Mouse (Mus musculus) gastrocnemius, postnatal 14 days (tissue): ENCODE results near the gene Capn11. TPM values are rescaled to one million over a fixed set of nuclear protein-coding genes. Genes with fewer than 3 reads are reported as not detected.

Source experiments
- DNase-seq: peaks from one replicate; pipeline ENCODE4 v3.0.0; 2021; ENCODE audit warnings: mixed read lengths
- intact Hi-C: fragments of 180-260 bp; cut with DNase I; formaldehyde crosslinking; loops from one replicate; pipeline ENCODE4 v1.15.1; 2025; ENCODE audit warnings: low total_unique reads
- total RNA-seq, 2 experiments: library from RNA; stranded (reverse); gene quantifications; 2 replicates each; pipeline ENCODE4 v1.2.3; 2021

Gene Capn11
- total RNA-seq, 2 experiments from 2014 or later, result 0.10 to 0.13 TPM

DNA sequence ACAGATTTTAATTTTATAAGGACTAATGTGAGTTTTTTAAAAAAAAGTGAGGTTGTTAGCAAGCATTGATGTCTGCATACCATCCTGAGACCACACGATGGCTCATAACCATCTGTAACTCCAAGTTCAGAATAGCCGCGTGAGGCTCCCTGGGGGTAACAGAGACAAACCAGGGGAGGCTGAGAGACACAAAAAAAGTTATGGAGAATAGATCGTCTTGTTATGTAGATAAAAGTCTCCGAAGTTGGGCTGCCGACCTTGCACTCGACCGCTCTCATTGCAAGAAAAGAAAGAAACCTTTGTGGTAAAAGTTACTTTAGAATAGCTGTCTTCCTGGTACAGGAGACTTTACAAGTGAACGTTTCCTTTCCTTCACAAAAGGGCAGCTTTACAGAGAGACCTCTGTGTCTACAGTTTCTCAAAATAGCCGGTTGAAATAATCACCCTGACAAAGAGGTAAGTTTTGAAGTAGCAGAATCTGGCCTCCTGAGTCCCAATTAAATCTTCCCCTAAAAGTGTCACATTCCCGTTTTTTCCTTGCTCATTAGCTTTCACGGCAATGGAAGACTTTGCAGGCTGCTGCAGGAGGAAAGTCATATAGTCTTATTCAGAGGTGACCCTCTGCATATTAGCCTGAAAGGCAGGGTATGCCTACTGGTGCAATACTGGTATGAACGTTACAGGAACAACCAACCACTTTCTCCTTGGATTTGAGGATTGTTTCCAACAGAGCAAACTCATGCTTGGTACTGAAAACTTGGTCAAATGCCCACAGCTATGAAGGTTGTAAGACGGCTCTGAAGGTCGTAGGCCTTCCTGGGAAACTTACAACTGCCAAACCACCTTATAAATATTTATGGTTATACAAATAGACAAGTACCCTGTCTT, 51.9 kb downstream of the Capn11 start:
- intact Hi-C loops, result no loop called here
- DNase-seq, result no peak

DNA sequence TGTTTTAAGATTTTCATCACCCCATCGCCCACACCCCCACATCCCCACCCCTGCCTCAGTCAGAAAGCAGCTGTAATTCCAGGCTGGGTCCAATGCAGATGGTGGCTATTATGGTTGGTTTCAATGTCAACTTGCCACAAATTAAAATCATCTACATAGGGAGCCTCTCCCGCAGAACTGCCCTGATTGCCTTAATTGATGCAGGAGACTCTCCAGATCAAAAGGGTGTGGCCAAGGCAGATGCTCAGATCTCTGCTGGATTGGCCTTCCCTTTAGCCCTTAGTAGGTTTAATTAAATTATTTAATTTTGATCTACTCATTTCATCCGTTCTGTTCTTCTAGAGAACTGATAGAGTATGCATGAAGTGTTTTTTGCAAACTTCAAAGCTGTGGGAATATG, 56.1 kb downstream of the Capn11 start:
- no peak for DNase-seq
- intact Hi-C loops, result no loop called here

DNA sequence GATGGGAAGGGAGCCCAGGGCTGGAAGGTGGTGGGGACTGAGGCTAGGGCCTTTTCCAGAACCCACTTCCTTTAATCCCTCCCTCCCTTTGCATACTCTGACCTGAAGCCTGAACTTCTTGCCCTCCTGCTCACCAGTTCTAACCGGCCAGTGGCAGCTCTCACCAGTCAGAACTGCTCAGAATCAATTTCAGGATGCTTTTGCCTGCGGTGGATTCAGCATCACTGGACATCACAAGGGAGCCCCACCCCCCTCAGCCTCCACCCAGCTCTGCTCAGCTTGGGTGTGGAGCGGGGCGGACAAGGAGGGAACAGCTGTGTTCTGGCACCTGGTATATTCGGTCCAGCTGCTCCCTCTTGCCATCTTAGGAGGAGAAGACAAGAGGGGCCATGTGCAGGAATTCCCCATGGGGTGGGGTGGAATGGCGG, 57.2 kb downstream of the Capn11 start, which contains the start of gene Mymx:
Gene Mymx, minus strand, starts transcription at position 226 of the 428 bp plus-strand sequence.
- intact Hi-C loops, result no loop called here
- DNase-seq, result no peak

- intact Hi-C loops, result no loop called here
Observed at GRCm38 (mm10) chr17:45601325-45601724, 57.8 kb downstream of the Capn11 start.

DNA sequence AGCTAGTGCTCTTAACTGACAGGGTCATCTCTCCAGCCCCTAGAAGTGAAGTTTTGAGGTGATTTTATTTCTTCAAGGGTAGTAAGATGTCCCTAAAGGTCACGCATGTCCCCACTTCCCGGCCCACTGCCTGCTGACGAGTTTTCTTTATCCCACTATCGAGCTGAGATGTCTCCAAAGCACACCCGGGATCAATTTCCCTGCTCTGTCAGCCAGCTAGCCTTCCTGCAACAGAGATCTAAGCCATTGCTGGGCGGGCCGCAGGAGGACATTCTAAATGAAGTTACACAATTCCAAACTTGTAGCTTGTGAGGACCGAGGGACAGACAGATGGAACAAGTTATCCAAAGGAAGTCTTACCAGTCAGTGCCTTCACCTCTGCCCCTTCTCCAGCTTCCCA, 58.9 kb downstream of the Capn11 start:
- intact Hi-C loops, result no loop called here
- no peak for DNase-seq

More at GRCm38 (mm10) chr17:45601325-45601724, 57.8 kb downstream of the Capn11 start:
- DNase-seq, result no peak

GRCm38 (mm10) chr17:45599446-45600242, 59.5 kb downstream of the Capn11 start, which contains the start of gene Slc29a1:
Gene Slc29a1, minus strand, starts transcription at chr17:45599606.
- intact Hi-C loops, result no loop called here
- DNase-seq, result peak; percentile 88

DNA sequence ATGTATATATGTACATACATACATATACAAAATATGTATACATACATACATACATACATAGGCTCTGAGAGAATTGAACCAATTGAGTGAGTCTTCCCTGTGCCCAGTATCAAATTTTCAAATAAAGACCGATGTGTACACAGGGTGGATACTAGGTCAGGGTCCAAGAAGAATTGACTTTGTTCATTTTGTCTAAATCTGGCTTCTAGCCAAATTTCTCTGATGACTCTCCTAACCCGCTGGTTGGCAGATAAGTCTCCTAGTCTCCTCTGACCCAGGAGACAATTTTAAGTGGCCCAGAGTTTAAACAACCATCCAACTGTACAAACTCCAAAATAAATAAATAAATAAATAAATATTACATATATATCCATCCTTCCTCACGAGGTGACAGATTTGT, 60.2 kb downstream of the Capn11 start:
- intact Hi-C loops, result no loop called here
- no peak for DNase-seq

DNA sequence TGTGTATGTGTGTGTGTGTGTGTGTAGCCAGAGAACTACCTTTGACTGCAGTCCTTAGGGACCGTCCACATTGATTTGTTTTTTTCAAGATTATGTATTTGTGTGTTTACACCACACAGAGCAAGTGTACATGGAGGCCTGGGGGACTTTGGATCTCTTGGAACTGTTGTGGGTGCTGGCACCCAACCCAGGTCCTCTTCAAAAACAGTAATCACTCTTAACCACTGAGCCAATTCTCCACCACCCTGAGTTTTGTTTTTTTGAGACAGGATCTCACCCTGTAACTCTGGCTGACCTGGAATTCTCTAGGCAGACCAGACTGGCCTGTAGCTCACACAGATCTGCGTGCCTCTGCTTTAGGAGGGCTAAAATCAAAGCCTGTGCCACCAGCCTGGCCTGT, 60.7 kb downstream of the Capn11 start:
- intact Hi-C loops, result no loop called here
- DNase-seq, result no peak

DNA sequence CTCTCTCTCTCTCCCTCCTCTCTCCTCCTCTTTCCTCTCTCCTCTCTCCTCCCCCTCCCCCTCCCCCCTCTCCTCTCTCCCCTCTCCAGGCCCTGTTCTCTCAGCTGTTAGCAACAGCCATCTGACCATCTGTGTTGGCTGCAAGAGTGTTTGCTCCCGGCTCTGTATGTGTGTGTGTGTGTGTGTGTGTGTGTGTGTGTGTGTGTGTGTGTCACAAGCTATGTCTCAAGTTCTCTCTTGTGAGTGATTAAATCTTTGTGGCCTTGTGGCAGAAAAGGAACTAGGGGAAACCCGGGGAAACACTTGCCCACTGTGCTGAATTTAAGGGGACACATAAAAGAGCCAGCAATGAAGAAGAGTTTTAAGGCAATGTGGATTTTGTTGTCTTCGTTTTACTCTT, 61.3 kb downstream of the Capn11 start:
- intact Hi-C loops, result no loop called here
- DNase-seq, result no peak

DNA sequence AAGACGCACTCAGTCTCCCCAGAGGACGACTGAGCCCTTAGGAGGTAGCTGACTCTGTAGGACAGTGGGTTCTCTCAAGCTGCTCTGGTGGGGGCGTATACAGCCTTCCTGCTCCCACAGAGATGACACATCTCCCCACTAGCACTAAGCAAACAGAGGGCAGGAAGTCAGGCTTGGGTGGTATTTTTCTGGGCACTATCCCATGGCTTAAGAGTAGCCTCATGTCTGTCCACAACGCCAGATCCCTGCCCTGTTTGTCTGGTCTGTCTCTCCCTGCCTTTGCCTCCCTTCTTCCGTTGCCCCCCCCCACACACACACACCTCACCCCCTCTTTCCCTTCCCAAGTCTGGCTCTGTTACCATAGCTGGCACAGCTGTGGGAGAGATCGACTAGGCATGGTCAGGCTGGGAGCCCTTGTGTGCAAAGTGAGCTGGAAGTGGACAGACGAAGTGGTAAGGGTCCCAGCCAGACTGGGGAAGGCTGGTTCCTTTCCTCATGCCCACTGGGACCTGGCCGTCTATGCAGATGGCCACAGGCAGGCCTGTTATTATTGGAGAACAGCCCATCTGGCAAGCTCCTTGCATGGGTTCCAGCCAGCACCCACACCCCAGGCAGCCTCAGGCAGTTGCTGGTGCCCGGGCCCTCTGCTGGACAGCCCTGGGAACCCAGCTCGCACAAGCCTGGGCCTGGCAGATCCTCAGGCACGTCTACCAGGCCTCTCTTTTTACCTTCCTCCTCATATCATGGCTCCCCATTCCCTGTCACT, 62.3 kb downstream of the Capn11 start:
- intact Hi-C loops, result no loop called here
- DNase-seq, result peak; percentile 90

DNA sequence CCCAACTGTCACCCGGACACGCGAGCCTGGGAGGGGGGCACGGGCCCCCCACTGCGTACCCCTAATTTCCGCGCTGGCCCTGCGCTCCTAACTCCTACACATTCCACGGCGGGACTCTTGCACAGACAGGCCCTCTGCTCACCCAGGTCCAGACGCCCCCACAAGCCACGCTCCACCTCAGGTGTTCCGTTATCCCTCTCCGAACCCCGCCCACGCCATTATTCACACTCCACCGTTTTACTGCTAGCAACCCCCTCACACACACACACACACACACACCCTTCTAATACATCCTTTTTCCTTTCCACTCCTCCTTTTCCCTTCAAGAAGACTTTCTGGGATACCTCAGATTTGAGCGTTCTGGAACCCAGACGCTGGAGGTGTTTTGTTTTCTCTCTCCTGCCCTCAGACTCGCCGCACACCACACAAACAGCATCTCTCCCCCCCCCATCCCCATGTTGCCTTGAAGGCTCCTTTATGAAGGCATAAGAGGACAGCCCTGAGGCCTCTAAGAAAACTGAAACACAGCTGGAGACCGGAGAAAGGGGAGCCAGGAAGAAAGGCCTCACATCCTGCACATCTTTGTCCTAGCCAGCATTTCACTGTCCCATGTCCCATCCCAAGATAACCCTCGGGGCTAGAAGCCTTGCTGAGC, 63.3 kb downstream of the Capn11 start:
- intact Hi-C loops, result no loop called here
- DNase-seq, result no peak

DNA sequence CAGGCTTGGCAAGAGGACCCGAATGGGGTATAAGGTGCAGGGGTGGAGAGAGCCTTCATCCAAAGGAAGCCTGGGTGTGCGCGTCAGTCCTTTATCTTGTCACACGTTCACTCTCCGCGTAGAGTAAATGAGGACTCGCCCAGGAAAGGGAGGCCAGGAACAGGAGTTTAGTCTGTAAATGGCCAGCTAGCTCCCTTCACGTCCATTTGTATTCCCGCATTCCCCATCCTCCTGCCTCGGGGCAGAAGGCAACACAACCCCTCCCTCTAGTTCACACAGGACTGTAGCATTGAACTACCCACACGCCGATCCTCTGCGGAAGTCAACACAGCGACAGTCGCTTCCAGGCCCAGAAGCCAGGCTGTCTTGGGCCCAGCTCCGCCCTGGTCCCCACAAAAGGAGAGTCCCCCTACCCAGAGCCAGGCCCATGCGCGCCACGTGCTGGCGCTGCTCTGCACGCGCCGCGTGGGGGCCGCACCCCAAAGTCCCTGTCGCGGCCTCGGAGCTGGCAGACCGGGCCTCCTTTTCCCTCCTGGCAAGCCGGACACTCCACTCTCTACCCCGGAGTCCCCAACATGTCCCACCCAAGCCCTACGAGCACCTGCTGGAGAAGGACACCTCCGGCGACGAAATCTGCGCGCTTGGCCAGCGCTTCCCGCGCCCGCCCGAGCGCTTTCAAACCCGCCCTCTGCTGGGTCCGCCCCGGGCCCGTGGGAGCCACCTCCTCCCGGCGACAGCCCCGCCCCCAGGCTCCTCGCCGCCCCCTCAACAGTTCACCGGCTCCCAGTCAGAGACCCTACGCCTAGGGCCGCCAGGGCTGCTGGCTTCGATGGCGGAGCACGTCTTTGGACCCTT, 64.0 kb downstream of the Capn11 start:
- intact Hi-C loops, result loop anchor here (5.0 kb wide), 1 partner anchor 32 kb away; no protein-coding TSS in a partner anchor
- DNase-seq, result peak; percentile 90

DNA sequence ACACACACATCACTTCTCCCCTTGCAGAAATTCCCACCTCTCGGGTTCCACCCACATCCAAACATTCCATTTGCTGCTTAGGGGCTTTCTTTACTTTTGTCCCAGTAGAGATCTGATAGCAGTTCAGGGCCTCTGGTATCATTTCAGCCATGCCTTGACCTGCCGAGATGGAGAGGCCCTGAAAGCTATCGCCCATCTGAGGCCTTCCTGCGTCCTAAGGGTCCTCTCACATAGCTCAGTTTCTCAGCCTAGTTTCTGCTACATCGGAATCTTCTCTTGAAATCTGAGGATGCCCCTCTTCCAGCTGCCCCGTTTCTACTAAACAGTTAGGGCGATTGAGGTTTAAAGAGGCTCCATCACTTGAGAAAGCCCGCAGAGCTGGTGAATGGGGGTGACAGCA, 64.9 kb downstream of the Capn11 start:
- DNase-seq, result no peak

GRCm38 (mm10) chr17:45593479-45593878, 65.6 kb downstream of the Capn11 start:
- no peak for DNase-seq
- intact Hi-C loops, result loop anchor here (5.0 kb wide), 1 partner anchor 34 kb away; no protein-coding TSS in a partner anchor

More for the DNA sequence above, 64.9 kb downstream of the Capn11 start:
- intact Hi-C loops, result loop anchor here (5.0 kb wide), 1 partner anchor 33 kb away; no protein-coding TSS in a partner anchor

- intact Hi-C loops, result loop anchor here (5.0 kb wide), 1 partner anchor 34 kb away; no protein-coding TSS in a partner anchor
- peak; percentile 73 for DNase-seq
Observed at GRCm38 (mm10) chr17:45592606-45593431, 66.3 kb downstream of the Capn11 start.

DNA sequence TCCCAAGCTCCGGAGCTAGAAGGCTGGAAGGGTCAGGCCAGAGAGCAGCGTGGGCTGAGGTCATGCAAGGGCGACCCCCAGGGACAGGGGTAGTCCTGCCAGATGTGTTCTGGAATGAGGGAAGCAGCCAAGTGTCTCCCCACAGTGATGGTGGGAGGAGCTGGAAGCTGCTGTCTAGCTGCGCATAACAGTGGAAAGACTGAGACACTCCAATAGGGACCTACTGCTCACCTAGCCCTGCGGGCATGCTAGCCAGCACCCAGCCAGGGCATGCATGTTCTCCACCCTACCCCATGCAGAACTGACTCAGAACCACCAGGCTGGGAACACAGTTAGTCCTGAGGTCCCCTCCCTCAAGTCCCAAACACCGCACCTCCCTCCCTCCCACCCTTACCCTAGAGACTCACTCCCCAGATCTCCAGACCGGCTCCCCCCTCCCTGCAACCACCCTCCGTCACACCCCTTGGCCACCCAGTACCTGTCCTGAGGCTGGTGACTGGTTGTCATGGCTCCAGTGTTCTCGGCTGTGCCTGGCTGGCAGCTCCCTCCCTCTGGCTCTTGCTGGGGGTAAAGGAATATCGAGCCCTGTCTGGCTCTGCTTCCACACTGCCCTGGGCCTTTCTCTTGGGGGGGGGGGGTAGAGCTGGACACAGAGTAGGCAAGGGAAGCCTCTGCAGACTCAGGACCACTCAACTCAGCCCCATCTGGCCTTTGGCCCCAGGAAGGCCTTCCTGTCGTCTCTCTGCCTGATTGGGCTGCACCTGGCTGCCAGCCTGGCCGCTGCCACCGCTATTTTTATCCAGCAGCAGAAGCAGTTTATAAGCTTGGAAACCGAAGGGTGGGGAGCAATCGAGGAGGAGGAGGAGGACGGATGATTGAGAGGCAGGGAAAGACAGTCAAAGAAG, 67.2 kb downstream of the Capn11 start:
- peak; percentile 87 for DNase-seq
- intact Hi-C loops, result loop anchor here (5.0 kb wide), 1 partner anchor 35 kb away; no protein-coding TSS in a partner anchor
